Mouse (Mus musculus) E14TG2a.4 (cell line): ENCODE results near the gene Btbd18.
A peak's percentile ranks its signal among the peaks of the same experiment; 100 is the strongest.
"Not testable (repeated sequence)": the region's sequence is repeated elsewhere in the genome, so short reads cannot be mapped to it uniquely, and the experiment has no call there.

Experiments used
- H3K27me3 ChIP-seq: 2 replicates; pipeline ENCODE4 v1.6.1; 2014; ENCODE audit warnings: low read length, control low read depth; ENCODE audit not compliant: insufficient read depth
- H3K36me3 ChIP-seq: 2 replicates; pipeline ENCODE4 v1.6.1; 2014; ENCODE audit warnings: low read length, control low read depth; ENCODE audit not compliant: insufficient read depth
- H3K4me1 ChIP-seq: replicated peaks from 2 replicates; pipeline ENCODE4 v1.6.1; 2014; ENCODE audit warnings: low read depth, low read length, control low read depth
- H3K4me3 ChIP-seq: replicated peaks from 2 replicates; pipeline ENCODE4 v1.5.1; 2014; ENCODE audit warnings: mild to moderate bottlenecking, low read length
- H3K9me3 ChIP-seq: 2 replicates; pipeline ENCODE4 v1.6.1; 2014; ENCODE audit warnings: low read length, control low read depth
- CTCF ChIP-seq: conservative IDR thresholded peaks from 2 replicates; pipeline ENCODE4 v1.5.1; 2014; ENCODE audit warnings: low read length
- NANOG ChIP-seq: IDR thresholded peaks from 2 replicates; pipeline ENCODE4 v1.6.1; 2014; ENCODE audit warnings: borderline replicate concordance, low read length, mixed read lengths
- POU5F1 ChIP-seq: IDR thresholded peaks from 2 replicates; pipeline ENCODE4 v1.6.1; 2014; ENCODE audit warnings: low read length, borderline replicate concordance

Gene Btbd18

GRCm38 (mm10) chr2:84653354-84653753, 5.5 kb upstream of the Btbd18 start:
- TF ChIP-seq POU5F1 (no peak), CTCF (peak; percentile 29; the same call in 1 of the 2 replicates), NANOG (no peak)
- Histone ChIP-seq H3K4me1 (peaks cover 17% of the 10 kb centered on the region), H3K4me3 (no peak overlapping the region), H3K9me3 (peaks cover 5% of the 10 kb centered on the region; the same call in 1 of the 2 replicates), H3K27me3 (peaks cover 10% of the 10 kb centered on the region), H3K36me3 (no peaks in the 10 kb centered on the region)

- no peak for TF ChIP-seq NANOG
- TF ChIP-seq CTCF = no peak
- no peak for TF ChIP-seq POU5F1
- Histone ChIP-seq H3K4me3 (no peak overlapping the region), H3K4me1 (peaks cover 7% of the 10 kb centered on the region), H3K9me3 (peaks cover 8% of the 10 kb centered on the region; the same call in 1 of the 2 replicates), H3K36me3 (no peaks in the 10 kb centered on the region), H3K27me3 (peaks cover 20% of the 10 kb centered on the region)
Measured at GRCm38 (mm10) chr2:84655864-84656263, 3.0 kb upstream of the Btbd18 start.

GRCm38 (mm10) chr2:84660253-84660652, 1.4 kb downstream of the Btbd18 start:
- TF ChIP-seq CTCF (peak; percentile 31), NANOG (no peak)
- Histone ChIP-seq H3K36me3 (no peaks in the 10 kb centered on the region), H3K9me3 (peaks cover 8% of the 10 kb centered on the region; the same call in 1 of the 2 replicates), H3K4me1 (peaks cover 3% of the 10 kb centered on the region; the same call in 1 of the 2 replicates), H3K27me3 (peaks cover 20% of the 10 kb centered on the region), H3K4me3 (no peak overlapping the region)

GRCm38 (mm10) chr2:84662866-84663265, 4.0 kb downstream of the Btbd18 start:
- Histone ChIP-seq H3K4me3 (no peak overlapping the region), H3K4me1 (peaks cover 23% of the 10 kb centered on the region), H3K9me3 (peaks cover 7% of the 10 kb centered on the region; the same call in 1 of the 2 replicates), H3K27me3 (peaks cover 14% of the 10 kb centered on the region), H3K36me3 (peaks cover 8% of the 10 kb centered on the region)
- TF ChIP-seq POU5F1 = no peak
- TF ChIP-seq NANOG = no peak
- TF ChIP-seq CTCF = peak; percentile 70

- H3K27me3 ChIP-seq = no peaks in the 10 kb centered on the region
- H3K4me3 ChIP-seq = no peak overlapping the region
- H3K9me3 ChIP-seq = no peaks in the 10 kb centered on the region
- H3K36me3 ChIP-seq = peaks cover 28% of the 10 kb centered on the region
- peaks cover 35% of the 10 kb centered on the region for H3K4me1 ChIP-seq
- TF ChIP-seq CTCF (no peak), NANOG (no peak), POU5F1 (no peak)
Measured at GRCm38 (mm10) chr2:84666081-84666480, 7.2 kb downstream of the Btbd18 start.

- Histone ChIP-seq H3K4me3 (peak overlapping the region; percentile 97), H3K27me3 (no peaks in the 10 kb centered on the region), H3K9me3 (no peaks in the 10 kb centered on the region), H3K4me1 (peaks cover 47% of the 10 kb centered on the region), H3K36me3 (peaks cover 56% of the 10 kb centered on the region)
- no peak for TF ChIP-seq CTCF
Measured at GRCm38 (mm10) chr2:84669828-84670568, 11.1 kb downstream of the Btbd18 start.

- Histone ChIP-seq H3K4me1 (peaks cover 53% of the 10 kb centered on the region), H3K4me3 (peak within 1 kb of the TSS; percentile 97), H3K36me3 (peaks cover 62% of the 10 kb centered on the region), H3K27me3 (no peaks in the 10 kb centered on the region), H3K9me3 (no peaks in the 10 kb centered on the region)
- TF ChIP-seq CTCF = no peak
- TF ChIP-seq POU5F1 = no peak
- TF ChIP-seq NANOG = no peak
Measured at GRCm38 (mm10) chr2:84670569-84670933, 11.7 kb downstream of the Btbd18 start, which contains the start of gene Selenoh. Gene Selenoh, minus strand, starts transcription at chr2:84670770.

GRCm38 (mm10) chr2:84671535-84671934, 12.7 kb downstream of the Btbd18 start:
- Histone ChIP-seq H3K4me3 (peak overlapping the region; percentile 97), H3K36me3 (peaks cover 71% of the 10 kb centered on the region), H3K4me1 (peaks cover 54% of the 10 kb centered on the region)
- H3K9me3 ChIP-seq, H3K27me3 ChIP-seq: not testable (repeated sequence)
